Mouse (Mus musculus): Measurements from ENCODE around the gene Serpina3a.

DNA sequence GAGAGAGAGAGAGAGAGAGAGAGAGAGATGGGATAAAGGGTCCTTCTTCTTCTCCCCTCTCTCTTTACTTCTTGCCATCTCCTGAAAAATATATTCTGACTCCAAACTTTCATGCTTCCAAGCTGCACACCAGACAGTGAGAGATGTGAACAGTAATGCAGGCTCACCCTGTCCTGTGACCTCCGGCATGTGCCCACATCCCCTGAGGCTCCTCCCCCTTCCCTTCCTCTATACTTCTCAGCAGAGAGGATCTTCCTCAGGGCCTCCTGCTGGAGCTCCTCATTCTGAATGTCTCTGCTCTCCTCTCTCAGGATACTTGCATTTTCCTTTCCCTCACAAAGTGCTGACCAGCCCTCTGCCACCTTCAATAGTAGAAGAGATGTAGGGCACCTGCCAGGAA is 29.9 kb downstream of the Serpina3a start:
- no peak for TF ChIP-seq CTCF (conservative IDR thresholded peaks at IDR 0.05; ENCODE audit: low read length)
- no peak for TF ChIP-seq NANOG (IDR thresholded peaks at IDR 0.05; ENCODE audit: borderline replicate concordance, low read length)
- no peak for TF ChIP-seq POU5F1 (IDR thresholded peaks at IDR 0.05; ENCODE audit: borderline replicate concordance, low read length)
